Mouse (Mus musculus) thymus, adult 2 months (tissue): ENCODE results near the gene Dpep3.

Source experiments
- CTCF ChIP-seq: fragments of 200-500 bp; IDR thresholded peaks from 2 replicates; pipeline ENCODE4 v1.5.1; 2012; ENCODE audit warnings: mild to moderate bottlenecking, control low read depth, low read length, moderate library complexity, borderline replicate concordance; ENCODE audit not compliant: control insufficient read depth, poor library complexity, insufficient read depth; ENCODE audit errors: extremely low read depth
- POLR2A ChIP-seq: fragments of 200-500 bp; IDR thresholded peaks from 2 replicates; pipeline ENCODE4 v1.6.1; 2012; ENCODE audit warnings: mild to moderate bottlenecking, low read length, control low read depth, moderate library complexity; ENCODE audit not compliant: control insufficient read depth, poor library complexity, insufficient read depth; ENCODE audit errors: extremely low read depth

GRCm38 (mm10) chr8:105993226-105993625 is 14.0 kb upstream of the Dpep3 start:
- no peak for TF ChIP-seq CTCF
- TF ChIP-seq POLR2A = no peak
